Mouse (Mus musculus): ENCODE data around the gene Olfr689. TPM values are rescaled to one million over a fixed set of nuclear protein-coding genes. Genes with fewer than 3 reads are reported as not detected.
A peak's percentile ranks its signal among the peaks of the same experiment; 100 is the strongest.
"Not testable (repeated sequence)": the region's sequence is repeated elsewhere in the genome, so short reads cannot be mapped to it uniquely, and the experiment has no call there.

Olfr689 gene
- polyA plus RNA-seq (2014; fragmentation: Nextera tagmentation; extraction: Ambion mirVana): not detected in 2 replicates

DNA sequence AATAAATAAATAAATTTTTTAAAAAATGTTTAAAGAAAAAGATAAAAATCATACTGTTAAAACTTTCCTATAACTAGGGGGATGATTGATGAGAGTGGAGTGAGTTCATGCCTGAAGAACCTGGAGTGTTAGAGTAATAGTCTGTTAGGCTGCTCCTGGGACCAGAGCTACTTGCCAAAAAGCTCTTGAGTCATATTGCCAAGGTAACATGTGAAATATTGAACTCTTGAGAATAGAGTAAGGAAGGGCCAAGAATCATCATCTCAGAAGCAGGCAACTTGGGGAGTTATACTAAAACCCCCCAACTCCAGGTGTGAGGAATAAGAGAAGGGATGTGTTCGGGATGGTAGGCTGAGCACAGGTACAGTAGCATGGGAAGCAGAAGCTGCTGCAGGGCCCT, at the start of gene Olfr689:
Gene Olfr689, plus strand, starts transcription at position 301 of the 400 bp plus-strand sequence.
- Histone ChIP-seq H3K27ac (ENCODE audit: low read depth, low read length) (no peak within 1 kb of the TSS), H3K9ac (ENCODE audit: low read length) (no peak within 1 kb of the TSS), H3K4me3 (ENCODE audit: low read depth, low read length) (no peak within 1 kb of the TSS), H3K36me3 (ENCODE audit: control insufficient read depth, insufficient read depth, low read length) (no peaks in the 10 kb centered on the region), H3K4me1 (ENCODE audit: control insufficient read depth, insufficient read depth, low read length) (no peaks in the 10 kb centered on the region), H3K27me3 (ENCODE audit: control insufficient read depth, insufficient read depth, low read length) (no peaks in the 10 kb centered on the region), H3K4me2 (ENCODE audit: low read depth) (no peak within 1 kb of the TSS), H3K9me3 (ENCODE audit: control insufficient read depth, low read length) (no peaks in the 10 kb centered on the region)
- ATAC-seq (ENCODE audit: insufficient read depth, low FRiP score, low TSS enrichment) (no peak), DNase-seq (ENCODE audit: low spot score) (no peak)
- 77% methylated on average over 1 of the region's 1 CpGs for WGBS

DNA sequence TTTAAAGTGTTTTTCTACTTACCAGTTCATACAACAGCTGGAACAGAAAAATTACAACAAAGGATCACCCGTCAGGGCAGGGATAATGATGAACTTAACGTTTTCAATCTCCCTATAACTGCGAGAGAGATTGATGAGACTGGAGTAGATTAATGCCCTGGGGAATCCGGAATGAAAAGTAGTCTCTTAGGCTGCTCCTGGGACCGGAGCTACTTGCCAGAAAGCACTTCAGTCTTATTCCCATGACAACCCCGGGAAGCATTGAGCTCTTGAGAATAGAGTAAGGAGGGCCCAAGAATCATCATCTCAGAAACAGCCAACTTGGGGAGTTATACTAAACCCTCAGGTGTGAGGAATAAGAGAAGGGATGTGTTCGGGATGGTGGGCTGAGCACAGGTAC, 38.5 kb upstream of the Olfr689 start:
- Histone ChIP-seq H3K36me3 (ENCODE audit: control insufficient read depth, insufficient read depth, low read length) (no peaks in the 10 kb centered on the region), H3K9ac (ENCODE audit: low read length) (no peak overlapping the region), H3K4me2 (ENCODE audit: low read depth) (no peak overlapping the region), H3K27me3 (ENCODE audit: control insufficient read depth, insufficient read depth, low read length) (no peaks in the 10 kb centered on the region), H3K9me3 (ENCODE audit: control insufficient read depth, low read length) (no peaks in the 10 kb centered on the region), H3K4me1 (ENCODE audit: control insufficient read depth, insufficient read depth, low read length) (no peaks in the 10 kb centered on the region), H3K27ac (ENCODE audit: low read depth, low read length) (no peak overlapping the region), H3K4me3 (ENCODE audit: low read depth, low read length) (no peak overlapping the region)
- ATAC-seq (ENCODE audit: insufficient read depth, low FRiP score, low TSS enrichment) (no peak), DNase-seq (ENCODE audit: low spot score) (no peak)
- 79% methylated on average over 7 of the region's 7 CpGs for WGBS

- no peaks in the 10 kb centered on the region for H3K4me1 ChIP-seq (ENCODE audit: control insufficient read depth, insufficient read depth, low read length)
- 83% methylated on average over 6 of the region's 6 CpGs for WGBS
- no peaks in the 10 kb centered on the region for H3K36me3 ChIP-seq (ENCODE audit: control insufficient read depth, insufficient read depth, low read length)
- no peaks in the 10 kb centered on the region for H3K9me3 ChIP-seq (ENCODE audit: control insufficient read depth, low read length)
- no peak within 1 kb of the TSS for H3K27ac ChIP-seq (ENCODE audit: low read depth, low read length)
- no peak within 1 kb of the TSS for H3K4me3 ChIP-seq (ENCODE audit: low read depth, low read length)
- ATAC-seq (ENCODE audit: insufficient read depth, low FRiP score, low TSS enrichment) (no peak), DNase-seq (ENCODE audit: low spot score) (no peak)
- no peak within 1 kb of the TSS for H3K4me2 ChIP-seq (ENCODE audit: low read depth)
- H3K27me3 ChIP-seq (ENCODE audit: control insufficient read depth, insufficient read depth, low read length): no peaks in the 10 kb centered on the region
- H3K9ac ChIP-seq (ENCODE audit: low read length): no peak within 1 kb of the TSS
Observed at GRCm38 (mm10) chr7:105287795-105288194, 23.2 kb upstream of the Olfr689 start, which contains the start of gene Olfr688. Gene Olfr688 (plus strand): TSS chr7:105288095.

GRCm38 (mm10) chr7:105290051-105290450, 20.9 kb upstream of the Olfr689 start:
- Histone ChIP-seq H3K4me3 (ENCODE audit: low read depth, low read length) (no peak overlapping the region), H3K27ac (ENCODE audit: low read depth, low read length) (no peak overlapping the region), H3K9me3 (ENCODE audit: control insufficient read depth, low read length) (no peaks in the 10 kb centered on the region), H3K27me3 (ENCODE audit: control insufficient read depth, insufficient read depth, low read length) (no peaks in the 10 kb centered on the region), H3K36me3 (ENCODE audit: control insufficient read depth, insufficient read depth, low read length) (no peaks in the 10 kb centered on the region), H3K4me2 (ENCODE audit: low read depth) (no peak overlapping the region), H3K4me1 (ENCODE audit: control insufficient read depth, insufficient read depth, low read length) (no peaks in the 10 kb centered on the region), H3K9ac (ENCODE audit: low read length) (no peak overlapping the region)
- DNase-seq (ENCODE audit: low spot score) (no peak), ATAC-seq (ENCODE audit: insufficient read depth, low FRiP score, low TSS enrichment) (no peak)

GRCm38 (mm10) chr7:105325302-105325701, 14.3 kb downstream of the Olfr689 start:
- Histone ChIP-seq H3K4me2 (ENCODE audit: low read depth) (no peak overlapping the region), H3K27me3 (ENCODE audit: control insufficient read depth, insufficient read depth, low read length) (no peaks in the 10 kb centered on the region), H3K9ac (ENCODE audit: low read length) (no peak overlapping the region), H3K9me3 (ENCODE audit: control insufficient read depth, low read length) (no peaks in the 10 kb centered on the region), H3K36me3 (ENCODE audit: control insufficient read depth, insufficient read depth, low read length) (no peaks in the 10 kb centered on the region), H3K27ac (ENCODE audit: low read depth, low read length) (no peak overlapping the region), H3K4me1 (ENCODE audit: control insufficient read depth, insufficient read depth, low read length) (no peaks in the 10 kb centered on the region), H3K4me3 (ENCODE audit: low read depth, low read length) (no peak overlapping the region)
- ATAC-seq (ENCODE audit: insufficient read depth, low FRiP score, low TSS enrichment): no peak
- WGBS: 79% methylated on average over 2 of the region's 2 CpGs
- no peak for DNase-seq (ENCODE audit: low spot score)

- no peak for DNase-seq (ENCODE audit: low spot score)
- no peak within 1 kb of the TSS for H3K9ac ChIP-seq (ENCODE audit: low read length)
- H3K9me3 ChIP-seq (ENCODE audit: control insufficient read depth, low read length): no peaks in the 10 kb centered on the region
- no peak within 1 kb of the TSS for H3K4me2 ChIP-seq (ENCODE audit: low read depth)
- WGBS: 72% methylated on average over 1 of the region's 1 CpGs
- H3K4me3 ChIP-seq (ENCODE audit: low read depth, low read length): no peak within 1 kb of the TSS
- no peaks in the 10 kb centered on the region for H3K36me3 ChIP-seq (ENCODE audit: control insufficient read depth, insufficient read depth, low read length)
- no peak within 1 kb of the TSS for H3K27ac ChIP-seq (ENCODE audit: low read depth, low read length)
- ATAC-seq (ENCODE audit: insufficient read depth, low FRiP score, low TSS enrichment): no peak
- H3K27me3 ChIP-seq (ENCODE audit: control insufficient read depth, insufficient read depth, low read length): no peaks in the 10 kb centered on the region
- H3K4me1 ChIP-seq (ENCODE audit: control insufficient read depth, insufficient read depth, low read length): no peaks in the 10 kb centered on the region
Observed at GRCm38 (mm10) chr7:105334004-105334403, 23.0 kb downstream of the Olfr689 start, which contains the start of gene Olfr690. Gene Olfr690 (minus strand): TSS chr7:105334104.

DNA sequence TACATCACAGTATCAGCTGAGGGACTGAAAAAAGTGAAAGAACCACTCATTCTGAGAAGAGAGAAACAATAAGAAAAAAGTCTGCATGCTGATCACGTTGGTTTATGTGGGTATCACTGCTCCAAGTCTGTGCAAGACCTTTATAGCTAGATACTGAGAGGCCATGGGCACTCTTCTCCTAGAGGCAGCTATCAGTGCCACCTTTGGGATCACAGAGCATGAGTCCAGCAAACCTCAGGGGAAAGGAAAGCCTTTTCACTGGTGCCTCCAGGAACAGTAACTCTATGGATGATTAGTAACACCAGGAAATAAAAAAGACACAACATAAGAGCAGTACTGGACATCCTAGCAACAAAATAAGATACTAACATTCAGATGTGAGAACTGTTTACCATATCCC, 31.2 kb downstream of the Olfr689 start, which contains the start of gene Olfr691:
Gene Olfr691, minus strand, starts transcription at position 101 of the 400 bp plus-strand sequence.
- no peak within 1 kb of the TSS for H3K27ac ChIP-seq (ENCODE audit: low read depth, low read length)
- no peaks in the 10 kb centered on the region for H3K36me3 ChIP-seq (ENCODE audit: control insufficient read depth, insufficient read depth, low read length)
- no peaks in the 10 kb centered on the region for H3K9me3 ChIP-seq (ENCODE audit: control insufficient read depth, low read length)
- ATAC-seq (ENCODE audit: insufficient read depth, low FRiP score, low TSS enrichment) (no peak), DNase-seq (ENCODE audit: low spot score) (no peak)
- WGBS: 58% methylated on average over 1 of the region's 1 CpGs
- H3K9ac ChIP-seq (ENCODE audit: low read length): no peak within 1 kb of the TSS
- no peaks in the 10 kb centered on the region for H3K27me3 ChIP-seq (ENCODE audit: control insufficient read depth, insufficient read depth, low read length)
- no peaks in the 10 kb centered on the region for H3K4me1 ChIP-seq (ENCODE audit: control insufficient read depth, insufficient read depth, low read length)
- no peak within 1 kb of the TSS for H3K4me3 ChIP-seq (ENCODE audit: low read depth, low read length)
- H3K4me2 ChIP-seq (ENCODE audit: low read depth): no peak within 1 kb of the TSS

GRCm38 (mm10) chr7:105342752-105343151, 31.8 kb downstream of the Olfr689 start:
- DNase-seq (ENCODE audit: low spot score) (no peak), ATAC-seq (ENCODE audit: insufficient read depth, low FRiP score, low TSS enrichment) (no peak)
- Histone ChIP-seq H3K4me2 (ENCODE audit: low read depth) (no peak overlapping the region), H3K27me3 (ENCODE audit: control insufficient read depth, insufficient read depth, low read length) (no peaks in the 10 kb centered on the region), H3K9me3 (ENCODE audit: control insufficient read depth, low read length) (no peaks in the 10 kb centered on the region), H3K9ac (ENCODE audit: low read length) (no peak overlapping the region), H3K4me1 (ENCODE audit: control insufficient read depth, insufficient read depth, low read length) (no peaks in the 10 kb centered on the region), H3K36me3 (ENCODE audit: control insufficient read depth, insufficient read depth, low read length) (no peaks in the 10 kb centered on the region), H3K4me3 (ENCODE audit: low read depth, low read length) (no peak overlapping the region), H3K27ac (ENCODE audit: low read depth, low read length) (no peak overlapping the region)
- WGBS: 84% methylated on average over 2 of the region's 2 CpGs

DNA sequence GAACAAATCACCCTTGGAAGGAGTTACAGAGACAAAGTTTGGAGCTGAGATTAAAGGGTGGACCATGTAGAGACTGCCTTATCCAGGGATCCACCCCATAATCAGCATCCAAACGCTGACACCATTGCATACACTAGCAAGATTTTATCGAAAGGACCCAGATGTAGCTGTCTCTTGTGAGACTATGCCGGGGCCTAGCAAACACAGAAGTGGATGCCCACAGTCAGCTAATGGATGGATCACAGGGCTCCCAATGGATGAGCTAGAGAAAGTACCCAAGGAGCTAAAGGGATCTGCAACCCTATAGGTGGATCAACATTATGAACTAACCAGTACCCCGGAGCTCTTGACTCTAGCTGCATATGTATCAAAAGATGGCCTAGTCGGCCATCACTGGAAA, 45.1 kb downstream of the Olfr689 start:
- H3K27me3 ChIP-seq (ENCODE audit: control insufficient read depth, insufficient read depth, low read length); H3K9ac ChIP-seq (ENCODE audit: low read length); DNase-seq (ENCODE audit: low spot score); H3K4me2 ChIP-seq (ENCODE audit: low read depth); H3K9me3 ChIP-seq (ENCODE audit: control insufficient read depth, low read length); H3K4me3 ChIP-seq (ENCODE audit: low read depth, low read length); H3K36me3 ChIP-seq (ENCODE audit: control insufficient read depth, insufficient read depth, low read length); H3K4me1 ChIP-seq (ENCODE audit: control insufficient read depth, insufficient read depth, low read length); H3K27ac ChIP-seq (ENCODE audit: low read depth, low read length): not testable (repeated sequence)
- no CpG with 5 or more reads among the region's 5 CpGs for WGBS
- ATAC-seq (ENCODE audit: insufficient read depth, low FRiP score, low TSS enrichment): peak; percentile 45; the same call in 1 of the 2 replicates

Data from neural tube, embryonic 11.5 days (tissue).